Mouse (Mus musculus): Measurements from ENCODE around the gene Ly6g5c. TPM values are rescaled to one million over a fixed set of nuclear protein-coding genes. Genes with fewer than 3 reads are reported as not detected.

Gene Ly6g5c
- polyA plus RNA-seq, 1 experiment = not detected

DNA sequence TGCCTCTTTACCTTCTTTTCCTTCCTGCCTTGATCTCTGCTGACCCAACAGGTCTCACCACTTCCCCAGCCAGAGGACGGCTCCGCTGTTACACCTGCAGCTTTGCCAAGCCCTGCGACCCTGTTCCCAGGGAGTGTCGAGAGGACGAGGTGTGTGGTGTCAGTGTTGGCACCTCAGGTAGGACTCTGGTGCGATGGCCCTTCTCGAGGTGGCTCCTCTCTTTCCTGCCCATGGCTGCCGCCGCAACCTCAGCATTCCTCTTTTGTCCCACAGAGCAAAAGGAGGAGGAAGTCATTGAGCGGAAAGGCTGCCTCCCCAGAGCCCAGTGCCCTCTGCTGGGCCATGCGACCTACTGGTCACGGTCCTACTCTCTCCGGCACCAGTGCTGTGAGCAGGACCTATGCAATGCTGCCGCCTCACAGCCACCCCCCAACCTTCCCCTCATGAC, 30.3 kb upstream of the Ly6g5c start, which contains the start of gene Ly6g6d:
Ly6g6d (minus strand) TSS at position 280 of the 448 bp plus-strand sequence.
- peak within 1 kb of the TSS; percentile 37 for H3K4me3 ChIP-seq (ENCODE audit: insufficient read depth, low read length)
- peaks cover 24% of the 10 kb centered on the region for H3K4me1 ChIP-seq (ENCODE audit: control insufficient read depth, insufficient read depth, low read length)
- H3K27ac ChIP-seq (ENCODE audit: insufficient read depth, low read depth, low read length) = no peak within 1 kb of the TSS
- no peak for TF ChIP-seq POLR2A (IDR thresholded peaks at IDR 0.05; ENCODE audit: borderline replicate concordance, low read depth, low read length)
- peak; percentile 32; the same call in 1 of the 2 replicates for TF ChIP-seq CTCF (IDR thresholded peaks at IDR 0.05; ENCODE audit: low read depth, low read length)

DNA sequence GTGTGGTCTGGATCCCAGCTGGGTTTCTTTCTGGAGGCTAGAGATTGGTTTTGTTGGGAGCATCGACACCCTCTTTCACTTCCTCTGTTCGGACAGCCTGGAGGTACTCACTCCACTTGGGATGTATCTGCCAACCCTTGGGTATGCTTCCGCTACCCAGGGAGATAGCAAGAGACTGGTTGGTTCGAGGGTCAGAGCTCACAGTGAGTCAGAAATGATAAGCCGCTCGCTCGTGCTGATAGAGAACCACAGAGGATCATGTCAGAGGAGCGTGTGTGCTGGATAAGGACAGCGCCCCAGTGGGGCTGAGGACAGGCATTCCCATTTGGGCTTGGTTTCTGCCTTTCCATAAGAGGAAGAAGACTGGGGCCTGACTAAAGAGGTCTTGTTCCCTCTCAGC, 28.3 kb upstream of the Ly6g5c start:
- TF ChIP-seq POLR2A (IDR thresholded peaks at IDR 0.05; ENCODE audit: borderline replicate concordance, low read depth, low read length) = no peak
- Histone ChIP-seq H3K4me1 (ENCODE audit: control insufficient read depth, insufficient read depth, low read length) (peaks cover 24% of the 10 kb centered on the region), H3K27ac (ENCODE audit: insufficient read depth, low read depth, low read length) (no peak overlapping the region), H3K4me3 (ENCODE audit: insufficient read depth, low read length) (no peak overlapping the region)

DNA sequence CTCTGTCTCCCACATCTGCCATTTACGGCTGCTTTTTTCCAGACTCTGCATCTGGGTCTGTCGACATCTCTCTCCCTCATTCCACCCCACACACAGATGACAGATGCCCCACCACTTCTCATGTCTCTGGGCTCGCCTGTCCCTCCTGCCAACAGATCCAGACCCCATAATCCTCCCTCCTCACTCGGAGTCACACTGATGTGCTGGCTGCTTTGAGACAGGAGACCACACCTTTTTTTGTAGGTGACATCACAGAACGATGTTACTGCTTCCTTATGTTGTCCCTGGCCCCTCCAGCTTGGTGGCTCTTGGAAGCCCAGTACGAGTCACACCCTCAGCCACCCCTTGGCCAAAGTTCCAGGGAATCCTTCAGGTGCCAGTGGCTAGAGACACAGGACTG, 27.8 kb upstream of the Ly6g5c start:
- TF ChIP-seq POLR2A (IDR thresholded peaks at IDR 0.05; ENCODE audit: borderline replicate concordance, low read depth, low read length) (no peak), CTCF (IDR thresholded peaks at IDR 0.05; ENCODE audit: low read depth, low read length) (no peak)
- Histone ChIP-seq H3K4me3 (ENCODE audit: insufficient read depth, low read length) (no peak overlapping the region), H3K27ac (ENCODE audit: insufficient read depth, low read depth, low read length) (no peak overlapping the region), H3K4me1 (ENCODE audit: control insufficient read depth, insufficient read depth, low read length) (peaks cover 24% of the 10 kb centered on the region)

DNA sequence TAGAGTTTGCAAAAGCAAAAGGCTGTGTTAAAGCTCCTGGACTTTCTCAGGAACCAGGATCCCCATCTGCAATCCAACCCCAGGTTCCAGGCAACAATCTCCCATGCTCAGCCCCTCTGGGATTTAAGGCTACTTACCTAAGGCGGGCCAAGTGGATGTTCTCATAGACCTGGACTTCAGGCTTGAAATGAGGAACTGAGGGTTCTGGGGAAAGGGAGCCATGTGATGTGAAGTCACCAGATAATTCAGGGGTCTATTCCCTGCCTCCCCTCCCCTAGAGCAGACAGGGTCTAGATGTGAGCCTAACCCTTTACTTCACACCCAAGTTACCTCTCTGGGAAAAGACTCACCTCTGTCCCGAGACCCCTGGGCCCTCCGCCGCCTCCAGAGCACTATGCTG, 27.4 kb upstream of the Ly6g5c start:
- peaks cover 24% of the 10 kb centered on the region for H3K4me1 ChIP-seq (ENCODE audit: control insufficient read depth, insufficient read depth, low read length)
- H3K27ac ChIP-seq (ENCODE audit: insufficient read depth, low read depth, low read length) = no peak overlapping the region
- TF ChIP-seq POLR2A (IDR thresholded peaks at IDR 0.05; ENCODE audit: borderline replicate concordance, low read depth, low read length) (no peak), CTCF (IDR thresholded peaks at IDR 0.05; ENCODE audit: low read depth, low read length) (no peak)
- H3K4me3 ChIP-seq (ENCODE audit: insufficient read depth, low read length) = no peak overlapping the region

DNA sequence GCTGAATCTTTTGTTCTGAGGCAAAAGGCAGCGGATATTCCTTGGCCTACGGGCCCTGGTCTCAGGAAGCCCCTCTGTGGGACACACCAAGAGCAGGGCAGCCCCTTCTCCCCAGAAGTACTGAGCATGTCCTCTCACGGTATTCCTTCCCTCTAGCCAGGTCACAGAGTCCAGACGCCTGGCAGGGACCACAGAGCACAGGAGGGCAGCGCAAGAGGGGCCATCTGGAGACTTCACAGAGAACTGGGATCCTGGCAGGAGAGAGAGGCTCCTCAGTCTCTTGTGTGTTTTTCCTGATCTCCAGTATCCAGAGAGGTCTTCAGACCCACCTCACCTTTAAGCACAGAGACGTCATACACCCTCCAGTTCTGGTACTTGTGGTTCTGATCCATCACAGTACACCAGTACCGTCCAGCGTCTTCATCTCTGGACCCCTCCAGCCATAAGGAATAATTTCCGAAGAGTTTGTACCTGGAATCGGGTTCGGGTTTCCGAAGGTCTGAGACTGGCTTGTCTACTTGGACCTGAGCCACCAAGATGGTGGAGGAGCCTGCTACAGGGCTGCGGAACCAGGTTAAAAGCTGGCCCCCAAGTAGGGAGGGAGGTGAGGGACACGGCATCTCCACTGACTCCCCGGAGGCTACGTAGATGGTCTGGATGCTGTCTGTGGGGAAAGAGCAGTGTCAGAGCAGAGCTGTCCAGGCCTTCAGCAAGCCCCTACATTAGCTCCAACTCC, 25.1 kb upstream of the Ly6g5c start:
- TF ChIP-seq POLR2A (IDR thresholded peaks at IDR 0.05; ENCODE audit: borderline replicate concordance, low read depth, low read length) (no peak), CTCF (IDR thresholded peaks at IDR 0.05; ENCODE audit: low read depth, low read length) (no peak)
- no peak overlapping the region for H3K4me3 ChIP-seq (ENCODE audit: insufficient read depth, low read length)
- peaks cover 18% of the 10 kb centered on the region for H3K4me1 ChIP-seq (ENCODE audit: control insufficient read depth, insufficient read depth, low read length)
- no peak overlapping the region for H3K27ac ChIP-seq (ENCODE audit: insufficient read depth, low read depth, low read length)

DNA sequence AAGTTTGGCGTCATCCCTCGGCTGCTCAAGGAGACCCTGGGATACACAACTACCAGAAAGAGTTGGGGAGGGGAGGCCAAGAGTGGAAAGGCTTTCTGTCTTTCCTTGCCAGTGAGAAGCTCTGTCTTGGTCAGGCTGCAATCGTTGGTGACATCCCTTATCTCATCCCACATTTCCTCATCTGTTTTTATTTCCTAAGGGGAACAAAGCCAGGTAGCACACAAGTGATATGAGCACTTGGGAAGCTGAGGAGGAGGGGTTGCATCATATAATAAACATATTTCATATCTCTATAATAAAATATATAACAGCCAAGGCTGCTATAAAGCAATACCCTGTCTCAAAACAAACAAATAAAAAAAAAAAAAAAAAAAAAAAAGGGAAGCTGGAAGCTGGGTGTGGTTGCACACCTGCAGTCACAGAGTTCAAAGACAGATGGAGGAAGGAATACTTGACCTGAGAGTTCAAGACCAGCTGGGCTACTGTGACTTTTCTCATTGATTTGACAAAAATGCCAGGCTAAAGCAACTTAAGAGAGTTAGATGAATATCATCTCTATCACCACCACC, 24.1 kb upstream of the Ly6g5c start:
- Histone ChIP-seq H3K4me3 (ENCODE audit: insufficient read depth, low read length) (no peak overlapping the region), H3K27ac (ENCODE audit: insufficient read depth, low read depth, low read length) (no peak overlapping the region), H3K4me1 (ENCODE audit: control insufficient read depth, insufficient read depth, low read length) (peaks cover 15% of the 10 kb centered on the region)
- no peak for TF ChIP-seq POLR2A (IDR thresholded peaks at IDR 0.05; ENCODE audit: borderline replicate concordance, low read depth, low read length)
- TF ChIP-seq CTCF (IDR thresholded peaks at IDR 0.05; ENCODE audit: low read depth, low read length) = no peak

DNA sequence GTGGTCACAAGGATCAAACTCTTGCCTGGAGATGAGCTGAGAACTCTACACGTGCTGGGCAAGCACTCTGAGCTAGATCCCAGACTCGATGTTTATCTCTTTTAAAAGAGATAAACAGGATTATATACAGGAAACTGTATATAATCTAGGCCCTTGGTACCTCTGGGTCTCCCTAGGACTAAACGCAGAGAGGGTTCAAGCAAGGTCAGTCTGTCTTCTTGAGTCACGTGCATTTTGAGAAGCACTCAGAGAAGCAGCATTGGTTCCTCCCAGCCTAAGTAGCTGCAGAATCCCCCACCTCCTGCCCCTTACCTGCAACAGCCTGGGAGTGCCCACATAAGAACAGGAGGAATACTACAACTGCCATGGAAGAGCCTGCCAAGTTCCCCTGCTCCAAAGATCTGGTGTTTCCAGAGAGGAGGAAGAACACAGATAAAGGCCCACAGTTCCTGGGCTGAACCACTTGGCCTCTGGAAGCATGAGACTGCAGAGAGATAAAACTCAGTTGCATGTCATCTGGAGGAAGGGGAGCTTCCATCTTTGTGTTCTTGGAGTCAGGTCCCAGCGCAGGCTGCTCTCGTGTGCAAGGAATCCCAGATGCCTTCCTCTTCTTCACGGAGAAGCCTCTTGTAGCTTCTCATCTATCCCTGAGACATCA, 22.7 kb upstream of the Ly6g5c start, which contains the start of gene Ly6g6f:
Ly6g6f (minus strand) TSS at position 403 of the 658 bp plus-strand sequence.
- peaks cover 7% of the 10 kb centered on the region for H3K4me1 ChIP-seq (ENCODE audit: control insufficient read depth, insufficient read depth, low read length)
- no peak within 1 kb of the TSS for H3K27ac ChIP-seq (ENCODE audit: insufficient read depth, low read depth, low read length)
- H3K4me3 ChIP-seq (ENCODE audit: insufficient read depth, low read length) = no peak within 1 kb of the TSS
- no peak for TF ChIP-seq CTCF (IDR thresholded peaks at IDR 0.05; ENCODE audit: low read depth, low read length)
- TF ChIP-seq POLR2A (IDR thresholded peaks at IDR 0.05; ENCODE audit: borderline replicate concordance, low read depth, low read length) = no peak

DNA sequence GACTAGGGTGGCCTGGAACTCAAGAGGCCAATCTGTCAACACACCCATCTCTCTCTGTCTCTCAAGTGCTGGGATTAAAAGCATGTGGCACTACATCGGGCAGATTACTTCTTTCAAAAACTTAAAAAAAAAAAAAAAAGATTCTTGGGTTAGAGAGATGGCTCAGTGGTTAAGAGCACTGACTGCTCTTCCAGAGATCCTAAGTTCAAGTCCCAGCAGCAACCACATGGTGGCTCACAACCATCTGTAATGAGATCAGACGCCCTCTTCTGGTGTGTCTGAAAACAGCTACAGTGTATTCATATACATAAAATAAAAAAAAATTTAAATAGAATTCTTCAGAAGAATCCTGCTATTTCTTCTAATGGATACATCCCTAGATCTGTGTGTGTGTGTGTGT, 19.9 kb upstream of the Ly6g5c start:
- Histone ChIP-seq H3K4me1 (ENCODE audit: control insufficient read depth, insufficient read depth, low read length) (no peaks in the 10 kb centered on the region), H3K27ac (ENCODE audit: insufficient read depth, low read depth, low read length) (no peak overlapping the region), H3K4me3 (ENCODE audit: insufficient read depth, low read length) (no peak overlapping the region)
- TF ChIP-seq CTCF (IDR thresholded peaks at IDR 0.05; ENCODE audit: low read depth, low read length) = no peak
- no peak for TF ChIP-seq POLR2A (IDR thresholded peaks at IDR 0.05; ENCODE audit: borderline replicate concordance, low read depth, low read length)

DNA sequence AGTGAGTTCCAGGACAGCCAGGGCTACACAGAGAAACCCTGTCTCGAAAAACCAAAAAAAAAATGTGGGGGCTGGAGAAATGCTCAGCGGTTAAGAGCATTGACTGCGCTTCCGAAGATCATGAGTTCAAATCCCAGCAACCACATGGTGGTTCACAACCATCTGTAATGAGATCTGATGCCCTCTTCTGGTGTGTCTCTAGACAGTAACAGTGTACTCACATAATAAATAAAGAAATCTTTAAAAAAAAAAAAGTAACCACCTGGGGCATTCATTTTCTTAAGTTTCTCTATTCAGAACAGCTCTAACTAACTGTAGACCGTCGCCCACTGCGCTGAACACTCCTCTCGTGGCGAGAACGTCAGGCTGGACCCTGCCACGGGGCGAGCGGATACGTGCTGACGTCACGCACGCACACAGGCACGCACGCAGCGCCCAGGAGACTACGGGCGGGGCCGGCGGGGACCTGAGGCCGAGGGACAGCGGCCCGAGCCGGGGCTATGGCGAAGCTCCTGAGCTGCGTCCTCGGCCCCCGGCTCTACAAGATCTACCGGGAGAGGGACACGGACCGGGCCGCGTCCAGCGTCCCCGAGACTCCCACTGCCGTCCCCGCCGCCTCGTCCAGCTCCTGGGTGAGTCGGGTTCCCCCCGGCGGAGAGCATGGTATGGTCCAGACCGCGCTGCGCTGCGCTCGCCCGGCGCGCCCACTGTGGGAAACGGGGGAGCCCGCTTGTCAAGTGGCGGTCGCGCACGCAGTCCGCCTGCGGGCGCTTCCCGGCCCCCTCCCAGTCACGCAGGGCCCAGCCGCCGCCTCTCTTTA, 19.0 kb upstream of the Ly6g5c start, which contains the start of gene Abhd16a:
Abhd16a (plus strand) TSS at position 439 of the 820 bp plus-strand sequence.
- TF ChIP-seq POLR2A (IDR thresholded peaks at IDR 0.05; ENCODE audit: borderline replicate concordance, low read depth, low read length) (no peak), CTCF (IDR thresholded peaks at IDR 0.05; ENCODE audit: low read depth, low read length) (no peak)
- H3K27ac ChIP-seq (ENCODE audit: insufficient read depth, low read depth, low read length) = peak within 1 kb of the TSS; percentile 94
- H3K4me3 ChIP-seq (ENCODE audit: insufficient read depth, low read length) = peak within 1 kb of the TSS; percentile 94
- no peaks in the 10 kb centered on the region for H3K4me1 ChIP-seq (ENCODE audit: control insufficient read depth, insufficient read depth, low read length)
